Mouse (Mus musculus) megakaryocyte, embryonic 14.5 days (primary cell): Measurements from ENCODE around the gene Foxk1.

Experiments used
- FLI1 ChIP-seq: IDR thresholded peaks from 2 replicates; pipeline ENCODE4 v1.6.1; 2012; ENCODE audit warnings: low read length, inconsistent platforms, mixed read lengths
- GATA1 ChIP-seq: IDR thresholded peaks from 3 replicates; pipeline ENCODE4 v1.6.1; 2012; ENCODE audit warnings: mixed read lengths, low read length, inconsistent platforms, borderline replicate concordance

- TF ChIP-seq GATA1 (no peak), FLI1 (no peak)
Observed at GRCm38 (mm10) chr5:142426476-142426875, 25.2 kb downstream of the Foxk1 start.
